Mouse (Mus musculus): ENCODE data around the gene Dnm3. TPM values are rescaled to one million over a fixed set of nuclear protein-coding genes. Genes with fewer than 3 reads are reported as not detected.
"Not testable (repeated sequence)": the region's sequence is repeated elsewhere in the genome, so short reads cannot be mapped to it uniquely, and the experiment has no call there.

Dnm3 gene
- polyA plus RNA-seq, 1 experiment, result 54.3 TPM

- Histone ChIP-seq H3K27ac (ENCODE audit: insufficient read depth, low read length) (no peak overlapping the region), H3K4me3 (ENCODE audit: insufficient read depth, low read length) (no peak overlapping the region), H3K4me1 (ENCODE audit: control insufficient read depth, insufficient read depth, low read length) (no peaks in the 10 kb centered on the region; the same call in 1 of the 2 replicates)
- TF ChIP-seq CTCF (IDR thresholded peaks at IDR 0.05; ENCODE audit: extremely low read depth, insufficient read depth, low read length) (no peak), POLR2A (IDR thresholded peaks at IDR 0.05; ENCODE audit: extremely low read depth, insufficient read depth, low read length) (no peak)
Observed at GRCm38 (mm10) chr1:162388442-162389165, 89.2 kb downstream of the Dnm3 start.

GRCm38 (mm10) chr1:162373068-162373467 lies 104.8 kb downstream of the Dnm3 start:
- not testable (repeated sequence) for H3K4me3 ChIP-seq (ENCODE audit: insufficient read depth, low read length); H3K4me1 ChIP-seq (ENCODE audit: control insufficient read depth, insufficient read depth, low read length); H3K27ac ChIP-seq (ENCODE audit: insufficient read depth, low read length)

- no peaks in the 10 kb centered on the region for H3K4me1 ChIP-seq (ENCODE audit: control insufficient read depth, insufficient read depth, low read length)
- TF ChIP-seq CTCF (IDR thresholded peaks at IDR 0.05; ENCODE audit: extremely low read depth, insufficient read depth, low read length) (no peak), POLR2A (IDR thresholded peaks at IDR 0.05; ENCODE audit: extremely low read depth, insufficient read depth, low read length) (no peak)
- H3K4me3 ChIP-seq (ENCODE audit: insufficient read depth, low read length), result no peak overlapping the region
- H3K27ac ChIP-seq (ENCODE audit: insufficient read depth, low read length), result no peak overlapping the region
Observed at GRCm38 (mm10) chr1:162369726-162370125, 108.1 kb downstream of the Dnm3 start.

- TF ChIP-seq POLR2A (IDR thresholded peaks at IDR 0.05; ENCODE audit: extremely low read depth, insufficient read depth, low read length) (no peak), CTCF (IDR thresholded peaks at IDR 0.05; ENCODE audit: extremely low read depth, insufficient read depth, low read length) (no peak)
- no peak overlapping the region for H3K4me3 ChIP-seq (ENCODE audit: insufficient read depth, low read length)
- H3K4me1 ChIP-seq (ENCODE audit: control insufficient read depth, insufficient read depth, low read length), result peaks cover 1% of the 10 kb centered on the region; the same call in 1 of the 2 replicates
- no peak overlapping the region for H3K27ac ChIP-seq (ENCODE audit: insufficient read depth, low read length)
Observed at GRCm38 (mm10) chr1:162361978-162362377, 115.9 kb downstream of the Dnm3 start.

GRCm38 (mm10) chr1:162359270-162359669 lies 118.6 kb downstream of the Dnm3 start:
- TF ChIP-seq CTCF (IDR thresholded peaks at IDR 0.05; ENCODE audit: extremely low read depth, insufficient read depth, low read length), result peak; percentile 88
- TF ChIP-seq POLR2A (IDR thresholded peaks at IDR 0.05; ENCODE audit: extremely low read depth, insufficient read depth, low read length), result no peak
- Histone ChIP-seq H3K4me3 (ENCODE audit: insufficient read depth, low read length) (no peak overlapping the region), H3K27ac (ENCODE audit: insufficient read depth, low read length) (no peak overlapping the region)

GRCm38 (mm10) chr1:162358036-162358435 lies 119.8 kb downstream of the Dnm3 start:
- Histone ChIP-seq H3K27ac (ENCODE audit: insufficient read depth, low read length) (no peak overlapping the region), H3K4me1 (ENCODE audit: control insufficient read depth, insufficient read depth, low read length) (peaks cover 3% of the 10 kb centered on the region; the same call in 1 of the 2 replicates), H3K4me3 (ENCODE audit: insufficient read depth, low read length) (no peak overlapping the region)
- no peak for TF ChIP-seq POLR2A (IDR thresholded peaks at IDR 0.05; ENCODE audit: extremely low read depth, insufficient read depth, low read length)
- TF ChIP-seq CTCF (IDR thresholded peaks at IDR 0.05; ENCODE audit: extremely low read depth, insufficient read depth, low read length), result peak; percentile 69

More at GRCm38 (mm10) chr1:162359270-162359669, 118.6 kb downstream of the Dnm3 start:
- peaks cover 1% of the 10 kb centered on the region; the same call in 1 of the 2 replicates for H3K4me1 ChIP-seq (ENCODE audit: control insufficient read depth, insufficient read depth, low read length)

- Histone ChIP-seq H3K4me3 (ENCODE audit: insufficient read depth, low read length) (no peak overlapping the region), H3K27ac (ENCODE audit: insufficient read depth, low read length) (no peak overlapping the region), H3K4me1 (ENCODE audit: control insufficient read depth, insufficient read depth, low read length) (peaks cover 2% of the 10 kb centered on the region; the same call in 1 of the 2 replicates)
- TF ChIP-seq POLR2A (IDR thresholded peaks at IDR 0.05; ENCODE audit: extremely low read depth, insufficient read depth, low read length) (no peak), CTCF (IDR thresholded peaks at IDR 0.05; ENCODE audit: extremely low read depth, insufficient read depth, low read length) (no peak)
Observed at GRCm38 (mm10) chr1:162356481-162356880, 121.4 kb downstream of the Dnm3 start.

- Histone ChIP-seq H3K27ac (ENCODE audit: insufficient read depth, low read length) (no peak overlapping the region), H3K4me3 (ENCODE audit: insufficient read depth, low read length) (no peak overlapping the region), H3K4me1 (ENCODE audit: control insufficient read depth, insufficient read depth, low read length) (peaks cover 2% of the 10 kb centered on the region; the same call in 1 of the 2 replicates)
- TF ChIP-seq POLR2A (IDR thresholded peaks at IDR 0.05; ENCODE audit: extremely low read depth, insufficient read depth, low read length) (no peak), CTCF (IDR thresholded peaks at IDR 0.05; ENCODE audit: extremely low read depth, insufficient read depth, low read length) (no peak)
Observed at GRCm38 (mm10) chr1:162354780-162355179, 123.1 kb downstream of the Dnm3 start.

- Histone ChIP-seq H3K4me3 (ENCODE audit: insufficient read depth, low read length) (no peak overlapping the region), H3K27ac (ENCODE audit: insufficient read depth, low read length) (no peak overlapping the region), H3K4me1 (ENCODE audit: control insufficient read depth, insufficient read depth, low read length) (peaks cover 3% of the 10 kb centered on the region)
- TF ChIP-seq CTCF (IDR thresholded peaks at IDR 0.05; ENCODE audit: extremely low read depth, insufficient read depth, low read length), result no peak
- TF ChIP-seq POLR2A (IDR thresholded peaks at IDR 0.05; ENCODE audit: extremely low read depth, insufficient read depth, low read length), result no peak
Observed at GRCm38 (mm10) chr1:162353831-162354230, 124.0 kb downstream of the Dnm3 start.

GRCm38 (mm10) chr1:162349306-162349705 lies 128.5 kb downstream of the Dnm3 start:
- no peak for TF ChIP-seq CTCF (IDR thresholded peaks at IDR 0.05; ENCODE audit: extremely low read depth, insufficient read depth, low read length)
- TF ChIP-seq POLR2A (IDR thresholded peaks at IDR 0.05; ENCODE audit: extremely low read depth, insufficient read depth, low read length), result no peak
- no peak overlapping the region for H3K27ac ChIP-seq (ENCODE audit: insufficient read depth, low read length)
- peaks cover 3% of the 10 kb centered on the region for H3K4me1 ChIP-seq (ENCODE audit: control insufficient read depth, insufficient read depth, low read length)
- no peak overlapping the region for H3K4me3 ChIP-seq (ENCODE audit: insufficient read depth, low read length)
